Mouse (Mus musculus): ENCODE measurements around the gene Dcbld2.

- TF ChIP-seq GATA1 (IDR thresholded peaks at IDR 0.05; ENCODE audit: borderline replicate concordance, low read length) (no peak), FLI1 (IDR thresholded peaks at IDR 0.05; ENCODE audit: low read length) (no peak)
Measured at GRCm38 (mm10) chr16:58414801-58415200, 6.6 kb downstream of the Dcbld2 start.

Data from megakaryocyte, embryonic 14.5 days (primary cell).